Mouse (Mus musculus) layer of hippocampus, adult 9-11 months (tissue): ENCODE measurements around the gene Nr1d2.
"Not testable (repeated sequence)": the region's sequence is repeated elsewhere in the genome, so short reads cannot be mapped to it uniquely, and the experiment has no call there.

ENCODE experiments used
- DNase-seq: peaks from one replicate; pipeline ENCODE4 v3.0.0; 2022

Gene Nr1d2

DNA sequence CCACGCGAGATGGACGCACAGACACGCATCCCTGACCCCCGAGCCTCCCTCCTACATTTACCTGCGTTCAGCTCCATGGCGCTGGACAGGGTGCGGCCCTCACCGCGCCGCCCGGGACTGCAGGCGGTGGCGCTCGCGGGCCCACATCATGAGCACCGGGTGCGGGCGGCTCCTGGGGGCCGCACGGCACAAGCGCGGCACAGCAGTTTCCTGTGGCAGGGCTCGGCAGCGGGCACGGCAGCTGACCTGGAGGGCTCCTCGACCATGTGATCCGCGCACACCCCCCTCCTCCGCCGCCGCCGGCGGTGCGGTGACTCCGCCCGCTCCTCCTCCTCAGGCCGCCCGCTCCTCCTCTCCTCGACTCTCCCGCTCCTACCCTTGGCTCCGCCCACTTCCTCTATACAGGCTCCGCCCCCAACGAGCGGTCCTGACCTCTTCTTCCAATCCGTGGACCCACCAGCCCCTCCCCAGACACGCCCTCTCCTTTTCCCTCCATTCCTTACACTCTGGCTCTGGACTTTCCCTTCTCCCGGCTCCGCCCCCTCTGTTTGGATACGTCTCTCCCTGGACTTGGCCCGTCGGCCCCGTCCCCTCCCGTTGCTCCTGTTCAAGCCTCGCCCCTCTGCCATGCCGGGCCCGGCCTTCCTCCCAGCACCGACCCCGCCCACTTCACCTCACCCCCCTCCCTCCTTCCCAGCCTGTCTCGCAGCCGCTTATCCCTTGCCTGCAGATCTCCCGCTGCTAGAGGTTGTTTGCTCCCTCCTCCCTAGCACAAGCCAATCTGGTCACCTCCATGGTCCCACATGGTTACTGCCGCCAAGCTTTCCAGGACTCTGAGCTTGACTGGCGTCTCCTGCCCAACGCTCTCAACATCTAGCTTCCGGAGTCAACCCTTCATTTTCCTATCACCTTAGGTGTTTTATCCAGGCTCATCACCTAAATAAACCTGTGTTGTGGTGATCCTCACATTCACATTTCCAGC is at the start of gene Nr1d2:
Gene Nr1d2, minus strand, starts transcription at position 378 of the 982 bp plus-strand sequence.
- peak; percentile 99 for DNase-seq

DNA sequence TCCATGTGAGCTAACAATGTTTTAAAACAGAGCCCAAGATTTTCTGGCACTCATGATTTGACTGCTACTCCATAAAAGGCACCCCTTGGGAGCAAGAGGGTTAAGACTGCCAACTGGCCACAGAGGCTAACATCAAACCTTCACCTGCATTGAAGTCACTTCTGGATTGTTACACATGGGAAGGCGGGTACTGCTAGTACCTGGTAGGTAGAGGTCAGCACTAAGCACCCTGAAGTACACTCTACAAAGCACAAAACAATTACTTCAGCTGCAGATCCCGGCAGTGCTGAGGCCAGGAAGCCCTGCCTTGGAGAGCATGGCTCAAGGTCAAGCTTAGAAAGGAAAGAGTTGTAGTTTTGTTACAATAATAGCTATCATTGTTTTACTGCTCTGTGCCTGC is 48.5 kb upstream of the Nr1d2 start:
- DNase-seq = no peak

DNA sequence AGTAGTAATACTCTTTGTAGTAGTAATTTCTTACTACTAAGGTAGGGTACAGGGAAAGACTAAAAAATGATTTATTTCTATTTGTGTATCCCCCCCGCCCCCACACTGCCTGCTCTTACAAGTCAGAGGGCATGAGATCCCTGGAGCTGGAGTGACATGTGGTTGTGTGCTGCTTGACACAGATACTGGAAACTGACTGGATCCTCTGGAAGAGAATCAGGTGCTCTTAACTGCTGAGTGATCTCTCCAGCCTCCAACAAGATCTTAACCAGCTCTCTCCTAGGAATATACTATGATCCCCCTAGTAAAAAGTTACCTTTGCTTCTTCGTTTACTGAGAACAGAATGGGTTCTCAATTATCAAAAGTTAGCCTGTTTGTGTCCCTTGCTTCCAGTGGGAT is 47.5 kb upstream of the Nr1d2 start:
- DNase-seq = no peak

DNA sequence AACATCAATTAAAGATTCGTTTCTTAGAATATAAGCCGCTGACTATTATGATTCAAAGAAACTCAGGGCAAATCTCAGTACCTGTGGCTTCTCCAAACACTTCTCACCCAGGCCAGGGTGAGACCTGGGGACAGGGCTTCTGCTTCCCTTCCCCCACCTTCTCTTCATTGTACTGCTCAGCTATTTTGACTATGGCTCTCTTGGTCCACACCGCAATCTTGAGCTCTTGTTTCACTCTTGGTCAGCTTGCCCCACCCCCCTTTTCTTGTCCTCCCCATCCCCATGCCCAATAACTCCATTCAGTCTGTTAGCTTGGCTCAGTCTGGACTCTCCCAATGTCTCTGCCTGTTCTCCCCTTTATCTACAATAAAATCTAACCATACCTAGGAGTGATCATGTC is 46.5 kb upstream of the Nr1d2 start:
- DNase-seq = no peak

DNA sequence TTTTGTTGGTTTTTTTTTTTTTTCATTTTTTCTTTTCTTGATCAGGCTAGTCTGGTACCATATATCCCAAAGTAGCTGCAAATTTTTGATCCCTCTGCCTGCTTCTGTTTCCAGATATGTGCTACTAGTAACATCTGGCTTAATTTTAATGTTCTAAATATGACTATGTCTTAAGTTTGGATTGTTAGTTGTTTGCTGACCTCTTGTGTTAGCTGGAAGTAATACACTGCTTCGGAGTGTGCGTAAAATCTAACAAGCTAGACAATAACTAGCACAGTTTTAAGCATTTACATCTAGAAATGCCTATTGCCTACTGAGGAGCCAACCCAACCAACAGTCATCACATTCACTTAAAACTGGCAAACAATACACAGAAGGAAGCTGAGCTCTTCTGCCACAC is 45.7 kb upstream of the Nr1d2 start:
- DNase-seq = no peak

DNA sequence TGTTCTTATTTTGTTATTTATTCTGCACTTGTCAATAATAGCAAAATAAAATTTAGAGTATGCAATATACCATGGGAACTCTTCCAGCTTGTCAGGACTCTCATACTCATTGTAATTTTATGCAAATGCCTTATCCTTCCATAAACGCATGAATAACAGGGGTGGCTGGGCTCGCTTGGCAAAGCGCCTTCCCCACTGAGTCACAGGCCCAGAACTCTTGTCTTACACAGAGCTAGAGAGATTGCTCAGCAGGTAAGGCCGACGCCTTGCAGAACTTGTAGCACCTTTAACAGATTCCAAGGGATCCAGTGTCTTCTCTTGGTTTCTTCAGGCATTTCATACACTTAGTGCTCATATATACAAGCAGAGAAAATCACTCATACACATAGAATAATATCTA is 41.4 kb upstream of the Nr1d2 start:
- DNase-seq = no peak

DNA sequence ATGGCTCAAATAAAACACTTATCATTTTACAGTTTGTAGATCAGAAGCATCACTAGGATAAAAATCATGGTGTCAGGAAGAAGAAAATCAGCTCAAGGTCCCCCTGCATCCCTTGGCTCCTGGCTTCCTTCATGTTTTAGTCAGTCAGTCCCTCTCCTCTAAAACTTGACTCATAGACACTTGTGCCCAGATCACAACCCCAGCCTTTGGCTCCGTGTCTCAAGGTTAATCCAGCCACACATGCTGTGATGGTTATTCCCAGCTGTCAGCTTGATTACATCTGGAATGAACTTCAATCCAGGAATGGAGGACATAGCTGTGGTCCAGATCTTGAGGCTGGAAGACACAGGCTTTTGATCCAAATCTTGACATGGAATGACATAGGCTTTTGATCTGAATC is 35.6 kb upstream of the Nr1d2 start:
- no peak for DNase-seq

DNA sequence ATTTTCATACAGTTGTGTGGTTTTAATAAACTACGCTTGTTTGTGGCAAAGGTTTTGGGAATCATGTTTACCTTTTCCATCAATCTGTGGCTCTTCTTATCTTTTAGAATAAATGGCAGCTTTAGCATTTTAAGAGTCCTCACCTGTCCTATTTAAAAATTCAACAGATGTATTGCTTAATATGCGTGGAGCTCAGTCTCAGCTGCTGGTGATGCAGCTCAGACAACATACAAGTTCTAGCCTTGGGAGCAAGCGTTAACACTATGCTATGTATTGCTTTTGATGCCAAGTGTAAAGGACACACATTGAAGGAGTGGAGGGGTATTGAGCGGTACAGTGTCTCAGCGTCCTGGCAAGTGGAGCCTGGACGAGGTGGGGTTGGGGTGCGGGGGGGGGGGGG is 32.7 kb upstream of the Nr1d2 start:
- DNase-seq = no peak

DNA sequence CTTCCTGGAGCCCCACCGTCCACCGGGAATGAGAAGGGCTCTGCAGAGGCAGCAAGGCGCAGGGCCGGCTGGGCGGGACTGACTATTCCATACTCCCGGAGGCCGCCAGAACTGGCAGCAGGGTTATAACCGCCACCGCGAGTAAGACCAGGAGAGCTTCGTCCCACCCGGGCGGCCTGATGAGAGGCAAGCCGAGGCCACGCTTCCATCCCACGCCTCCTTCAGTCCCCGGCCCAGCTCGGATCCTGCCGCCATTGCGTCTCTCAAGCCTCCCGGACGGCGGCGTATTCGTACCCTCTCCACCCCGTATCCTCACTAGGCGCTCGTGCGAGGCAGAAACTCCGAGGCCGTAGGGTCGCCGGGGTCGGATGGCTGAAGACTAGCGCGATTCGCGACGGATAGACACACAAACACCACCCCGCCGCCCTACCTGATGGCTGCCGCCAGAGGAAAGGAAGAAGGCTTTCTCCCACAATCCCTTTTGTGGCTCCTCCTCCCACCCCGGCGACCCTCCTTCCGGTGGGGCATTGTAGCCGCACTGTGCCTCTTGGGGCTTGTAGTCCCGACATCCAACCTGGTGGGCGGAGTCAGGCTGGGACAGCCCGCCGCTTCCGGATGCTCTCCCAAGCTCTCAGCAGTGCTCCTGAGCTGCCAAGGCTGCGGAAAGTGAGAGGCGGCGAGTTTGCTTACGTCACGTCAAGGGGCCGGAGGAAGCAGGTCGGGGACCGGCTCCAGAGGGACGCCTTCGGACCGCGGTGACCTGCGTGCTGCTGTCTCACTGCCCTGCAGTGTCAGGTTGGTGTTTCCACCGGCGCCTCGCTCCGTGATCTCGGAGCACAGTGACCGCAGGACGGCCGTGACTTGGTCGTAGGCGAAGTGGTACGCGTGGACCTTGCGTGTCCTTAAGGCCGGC is 31.9 kb upstream of the Nr1d2 start, which contains the start of the genes Nkiras1 and Rpl15:
Gene Nkiras1, plus strand, starts transcription at position 608 of the 913 bp plus-strand sequence.
Gene Rpl15, minus strand, starts transcription at position 863 of the 913 bp plus-strand sequence.
- peak; percentile 99 for DNase-seq

DNA sequence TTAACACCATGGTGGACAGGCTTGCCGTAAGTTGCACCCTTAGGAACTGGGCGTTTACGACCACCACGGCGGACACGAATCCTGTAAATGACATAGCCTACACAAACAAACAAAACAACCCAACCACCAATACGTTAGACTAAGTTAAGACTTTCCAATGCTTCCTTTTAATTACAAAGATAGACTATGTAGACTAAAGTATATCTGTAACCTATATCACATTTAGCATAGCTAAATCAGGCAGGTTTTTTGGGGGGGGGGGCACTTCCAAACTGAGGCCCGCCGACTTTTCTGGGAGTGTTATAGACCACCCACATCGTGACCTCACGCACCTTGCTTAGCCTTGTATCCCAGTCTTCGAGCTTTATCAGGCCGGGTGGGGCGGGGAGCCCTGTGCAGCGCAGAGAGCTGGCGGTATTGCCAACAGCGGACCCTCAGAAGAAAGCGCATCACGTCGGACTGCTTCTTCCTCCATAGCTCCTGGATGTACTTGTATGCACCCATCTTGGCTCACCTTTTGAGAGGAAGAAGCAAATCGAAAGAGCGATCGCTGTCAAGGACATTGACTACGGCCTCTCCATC is 31.1 kb upstream of the Nr1d2 start:
- not testable (repeated sequence) for DNase-seq

DNA sequence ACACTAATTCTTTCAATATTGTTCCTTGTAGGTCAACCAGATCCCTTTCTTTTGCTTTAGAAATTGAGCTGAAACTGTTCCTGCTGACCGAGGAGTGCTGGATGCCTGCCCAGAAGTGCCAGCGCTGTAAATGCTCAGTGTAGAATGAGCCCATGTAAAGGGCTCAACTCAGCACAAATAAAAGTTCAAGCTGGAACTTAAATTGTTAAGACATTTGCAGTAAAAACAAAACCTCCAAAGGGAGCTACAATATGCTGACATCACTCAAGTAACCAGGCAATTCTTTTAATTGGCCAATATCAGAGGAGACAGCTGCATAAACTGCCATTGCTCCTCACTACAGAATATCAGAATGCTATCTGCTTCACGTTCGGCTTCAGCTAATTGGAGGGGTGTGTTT is 24.5 kb upstream of the Nr1d2 start:
- DNase-seq = no peak

DNA sequence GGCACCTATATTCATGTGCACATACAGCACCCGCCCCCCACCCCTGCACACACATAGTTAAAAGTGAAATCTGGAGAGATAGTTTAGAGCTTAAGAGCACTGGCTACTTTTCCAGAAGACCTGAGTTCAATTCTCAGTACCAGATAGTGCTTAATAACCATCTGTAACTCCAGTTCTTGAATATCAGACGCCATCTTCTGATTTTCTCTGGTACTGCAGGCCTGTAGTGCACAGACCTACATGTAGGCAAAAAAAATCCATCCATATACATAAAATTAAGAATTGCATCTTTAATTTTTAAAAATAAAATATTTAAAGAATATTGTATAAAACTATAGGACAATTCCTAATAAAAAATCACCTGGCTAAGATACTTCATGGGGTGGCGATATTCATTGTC is 22.3 kb upstream of the Nr1d2 start:
- DNase-seq = no peak

DNA sequence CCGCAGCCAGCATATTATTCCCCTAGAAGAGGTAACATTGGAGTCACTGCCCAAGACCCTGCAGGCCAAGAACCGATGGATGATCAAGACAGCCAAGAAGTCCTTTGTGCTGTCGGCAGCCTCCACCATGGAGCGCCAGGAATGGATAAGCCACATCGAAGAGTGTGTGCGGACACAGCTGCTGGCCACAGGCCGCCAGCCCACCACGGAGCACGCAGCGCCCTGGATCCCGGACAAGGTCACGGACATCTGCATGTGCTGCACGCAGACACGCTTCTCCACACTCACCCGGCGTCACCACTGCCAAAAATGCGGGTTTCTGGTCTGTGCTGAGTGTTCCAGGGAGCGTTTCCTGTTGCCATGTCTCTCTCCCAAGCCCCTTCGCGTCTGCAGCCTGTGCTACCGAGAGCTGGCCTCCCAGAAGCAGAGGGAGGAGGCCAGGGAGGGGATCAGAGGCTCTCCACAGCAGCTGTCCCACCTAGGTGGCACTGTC is 3.8 kb upstream of the Nr1d2 start:
- no peak for DNase-seq

DNA sequence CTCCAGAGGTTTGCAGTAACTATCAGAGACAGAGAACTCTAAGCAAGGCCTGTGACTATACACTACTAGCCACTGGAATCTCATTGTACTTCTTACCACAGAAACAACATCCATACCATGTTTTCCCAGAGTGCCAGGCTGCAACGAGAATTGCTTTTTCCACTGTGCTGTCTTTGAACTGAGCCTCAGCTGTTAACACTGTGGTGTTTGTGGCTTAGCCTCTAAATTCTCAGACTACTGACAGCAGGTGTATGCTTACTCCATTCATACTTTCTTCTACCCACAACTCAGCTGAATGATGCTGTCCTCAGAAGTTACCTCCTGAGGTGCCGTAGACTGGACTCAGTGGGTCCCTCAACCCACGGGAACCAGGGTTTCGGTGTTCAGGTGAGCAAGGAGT is 2.9 kb upstream of the Nr1d2 start:
- no peak for DNase-seq

DNA sequence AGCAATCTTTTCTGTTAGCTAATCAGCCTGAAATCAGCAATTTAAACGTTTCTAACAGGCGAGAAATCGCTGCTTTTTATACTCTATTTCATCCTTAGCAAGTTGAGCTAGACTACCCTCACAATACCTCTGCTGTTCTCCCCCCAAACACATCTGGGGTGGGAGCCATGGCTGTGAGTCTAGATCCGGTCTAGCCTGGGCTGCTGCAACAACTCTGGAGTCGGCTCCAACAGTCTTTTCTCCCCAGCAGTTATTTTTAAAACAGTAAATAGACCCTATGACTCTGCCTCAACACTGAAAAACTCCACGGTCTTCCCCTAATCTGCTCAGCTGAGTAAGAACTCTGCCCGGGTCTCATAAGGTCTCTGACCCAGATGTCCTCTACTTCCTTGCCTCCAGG is 1.2 kb upstream of the Nr1d2 start:
- no peak for DNase-seq

DNA sequence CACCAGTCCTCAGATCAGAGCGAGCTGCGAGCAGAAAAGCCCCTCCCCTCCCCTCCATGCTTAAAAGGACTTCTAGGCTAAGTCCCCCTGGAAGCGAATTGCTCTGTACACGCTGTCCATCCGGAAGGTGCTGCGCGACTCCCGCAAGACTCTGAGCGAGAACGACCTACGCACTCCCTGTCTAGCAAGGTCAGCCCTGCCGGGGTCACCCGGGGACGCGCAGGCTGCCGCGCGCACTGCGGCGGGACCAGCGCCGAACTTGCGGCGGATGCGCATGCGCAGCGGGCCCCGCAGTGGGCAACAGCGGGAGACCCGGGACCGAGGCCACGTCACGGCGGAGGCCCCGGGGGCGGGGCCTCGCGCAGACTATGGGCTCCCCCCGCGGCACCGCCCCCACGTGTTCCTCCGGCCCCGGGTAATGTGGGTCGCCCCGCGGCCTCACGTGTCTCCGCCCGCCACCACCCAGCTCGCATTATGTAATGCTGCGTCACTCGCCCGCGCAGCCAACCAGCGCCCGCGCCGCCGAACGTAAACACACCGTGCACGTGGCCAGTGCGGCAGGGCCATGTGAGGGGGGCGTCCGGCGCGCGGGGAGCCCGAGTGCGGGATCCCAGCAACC is 687 bp downstream of the Nr1d2 start:
- peak; percentile 98 for DNase-seq

DNA sequence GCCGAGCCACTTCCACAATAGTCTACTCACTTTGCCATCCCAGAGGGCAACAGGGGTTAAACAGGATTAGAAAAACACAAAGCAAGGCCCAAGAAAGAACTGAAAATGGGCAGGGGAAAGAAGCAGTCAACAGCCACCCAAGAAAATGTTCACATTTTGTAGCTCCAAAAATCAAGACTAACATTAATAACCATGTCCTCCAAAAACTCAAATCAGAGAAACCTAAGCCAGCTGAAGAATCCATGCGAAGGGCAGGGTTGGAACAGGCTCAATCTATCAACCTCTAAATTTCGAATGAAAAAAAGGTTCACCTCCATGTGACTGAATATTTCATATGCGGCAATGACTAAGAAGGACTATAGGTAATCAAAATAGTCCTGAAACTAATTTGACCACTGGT is 1.5 kb downstream of the Nr1d2 start:
- no peak for DNase-seq

DNA sequence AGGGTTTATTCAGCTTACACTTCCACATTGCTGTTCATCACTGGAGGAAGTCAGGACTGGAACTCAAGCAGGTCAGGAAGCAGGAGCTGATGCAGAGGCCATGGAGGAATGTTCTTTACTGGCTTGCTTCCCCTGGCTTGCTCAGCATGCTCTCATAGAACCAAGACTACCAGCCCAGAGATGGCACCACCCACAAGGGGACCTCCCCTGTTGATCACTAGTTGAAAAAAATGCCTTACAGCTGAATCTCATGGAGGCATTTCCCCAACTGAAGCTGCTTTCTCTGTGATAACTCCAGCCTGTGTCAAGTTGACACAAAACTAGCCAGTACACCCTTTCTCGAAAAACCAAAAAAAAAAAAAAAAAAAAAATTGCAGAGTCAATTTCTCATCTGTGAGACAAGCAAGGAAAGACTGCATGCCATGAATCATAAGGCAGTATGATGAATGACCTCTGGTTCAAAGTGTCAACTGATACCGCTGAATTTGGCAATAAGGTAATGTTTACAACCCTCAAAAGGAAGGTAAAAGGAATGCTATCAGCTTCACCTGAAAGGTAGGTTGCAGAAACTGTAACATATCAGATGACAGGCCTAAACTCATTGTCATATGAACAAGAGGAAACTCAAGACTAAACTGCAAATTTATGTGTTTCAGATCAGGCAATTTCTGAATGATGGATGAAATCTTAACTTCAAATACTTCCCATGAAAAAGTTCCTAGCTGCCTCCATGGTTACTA is 2.3 kb downstream of the Nr1d2 start:
- not testable (repeated sequence) for DNase-seq

DNA sequence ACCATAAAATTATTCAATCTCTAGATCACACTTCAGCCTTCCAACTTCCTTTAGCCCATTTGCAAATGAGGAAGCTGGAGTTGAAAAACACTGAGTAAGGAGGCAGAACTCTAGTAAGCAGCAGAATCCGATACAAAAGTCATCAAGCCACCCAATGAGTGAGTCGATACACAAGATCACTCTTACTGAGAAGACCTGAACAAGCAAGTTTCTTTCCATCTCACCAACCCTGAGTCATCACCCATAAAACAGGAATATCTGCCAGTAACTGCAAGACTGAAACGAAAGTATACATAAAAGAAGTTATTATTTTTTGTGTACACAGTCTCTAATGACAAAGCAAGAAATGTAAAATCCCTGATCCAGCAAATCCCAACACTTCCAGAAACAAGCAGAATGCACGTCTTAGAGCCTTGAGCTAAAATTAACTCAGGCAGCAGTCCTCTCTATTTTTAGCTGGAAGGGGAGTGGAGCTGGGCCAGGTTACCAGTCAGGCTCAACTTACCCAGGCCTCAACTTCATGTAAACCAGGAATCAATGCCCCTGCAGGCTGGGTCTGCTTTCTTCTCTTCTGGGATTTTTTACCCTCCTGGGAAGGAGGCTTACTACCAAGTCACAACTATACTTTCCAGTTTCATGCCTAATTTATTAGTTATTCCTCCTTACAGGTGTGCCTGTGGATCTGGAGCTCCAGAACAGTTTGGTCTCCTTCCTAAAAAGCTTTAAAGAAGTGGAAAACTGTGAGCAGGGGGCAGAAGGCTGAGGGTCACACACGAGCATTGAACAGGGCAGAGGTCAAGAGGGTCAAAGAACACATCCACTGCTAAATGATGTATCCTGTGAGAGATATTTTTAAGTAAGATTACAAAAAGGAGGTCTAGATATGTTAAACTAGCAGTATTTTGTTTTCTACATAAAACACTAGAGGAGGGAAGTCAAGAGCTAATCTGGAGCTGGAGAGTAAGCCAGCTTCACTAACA is 4.7 kb downstream of the Nr1d2 start:
- no peak for DNase-seq

DNA sequence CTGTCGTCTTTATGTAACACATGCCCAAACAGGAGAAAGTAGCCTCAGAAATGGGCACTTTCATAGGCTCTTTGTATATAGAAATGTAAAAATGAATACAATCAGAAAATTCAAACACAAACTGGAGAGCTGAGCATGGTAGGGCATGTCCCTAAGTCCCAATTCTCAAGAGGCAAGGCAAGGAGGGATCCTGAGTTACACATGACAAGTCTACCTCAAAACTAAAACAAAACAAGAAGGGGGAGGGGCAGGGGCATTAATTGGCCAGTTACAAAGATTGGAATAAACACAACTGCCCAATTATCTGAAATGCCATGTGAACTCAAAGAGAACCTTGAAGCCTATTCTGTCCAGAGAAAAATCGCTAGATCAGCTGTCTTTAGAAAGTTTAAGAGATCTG is 5.9 kb downstream of the Nr1d2 start:
- DNase-seq = no peak
